Mouse (Mus musculus) spleen, adult 2 months (tissue): ENCODE data around the gene Trpm7.

Source experiments
- CTCF ChIP-seq: fragments of 200-500 bp; IDR thresholded peaks from 2 replicates; pipeline ENCODE4 v1.5.1; 2011; ENCODE audit warnings: mild to moderate bottlenecking, inconsistent platforms; ENCODE audit not compliant: insufficient read depth, insufficient read length, insufficient replicate concordance; ENCODE audit errors: extremely low read depth
- POLR2A ChIP-seq: fragments of 200-500 bp; IDR thresholded peaks from 2 replicates; pipeline ENCODE4 v1.6.1; 2011; ENCODE audit warnings: low read depth, low read length, inconsistent platforms

DNA sequence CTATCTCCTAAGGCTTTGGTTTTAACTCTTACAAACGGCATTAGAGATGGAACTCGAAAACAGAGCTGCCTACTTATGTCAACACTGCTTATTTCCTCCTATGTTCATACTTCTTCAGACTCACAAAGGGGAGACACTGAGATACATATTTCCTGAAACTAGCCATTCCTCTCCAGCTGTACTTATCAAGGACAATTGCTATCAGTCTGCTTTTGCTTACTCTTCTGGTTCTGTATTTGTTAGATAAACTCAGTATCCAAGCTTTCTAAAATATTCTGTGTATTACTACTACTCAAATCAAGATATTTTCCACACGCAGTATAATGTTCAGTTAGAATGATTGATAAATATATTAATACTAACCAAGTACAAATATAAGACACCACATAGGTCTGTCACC lies 74.0 kb downstream of the Trpm7 start:
- TF ChIP-seq POLR2A: no peak
- no peak for TF ChIP-seq CTCF
